Mouse (Mus musculus) hindbrain, embryonic 15.5 days (tissue): ENCODE data around the gene Olfr558. TPM values are rescaled to one million over a fixed set of nuclear protein-coding genes. Genes with fewer than 3 reads are reported as not detected.

Experiments used
- ATAC-seq: fragments of 200-750 bp; cut with Nextera tagmentation; 2 replicates; pipeline ENCODE4 v1.8.0; 2017; ENCODE audit warnings: low read depth, moderate number of reproducible peaks, moderate TSS enrichment; ENCODE audit not compliant: low FRiP score
- H3K27ac ChIP-seq: fragments of 300-500 bp; sonication (generic); replicated peaks from 2 replicates; pipeline ENCODE4 v1.5.1; 2015; ENCODE audit warnings: mild to moderate bottlenecking, inconsistent platforms
- H3K27me3 ChIP-seq: fragments of 300-500 bp; sonication (generic); 2 replicates; pipeline ENCODE4 v1.6.1; 2015; ENCODE audit warnings: control low read depth, inconsistent platforms
- H3K36me3 ChIP-seq: fragments of 300-500 bp; sonication (generic); 2 replicates; pipeline ENCODE4 v1.6.1; 2015; ENCODE audit warnings: control low read depth, inconsistent platforms
- H3K4me1 ChIP-seq: fragments of 300-500 bp; sonication (generic); replicated peaks from 2 replicates; pipeline ENCODE4 v1.6.1; 2015; ENCODE audit warnings: control low read depth, inconsistent platforms
- H3K4me2 ChIP-seq: fragments of 300-500 bp; sonication (generic); 2 replicates; pipeline ENCODE4 v1.6.1; 2015; ENCODE audit warnings: moderate library complexity, mild to moderate bottlenecking, inconsistent platforms
- H3K4me3 ChIP-seq: fragments of 300-500 bp; sonication (generic); 2 replicates; pipeline ENCODE4 v1.5.1; 2015; ENCODE audit warnings: mild to moderate bottlenecking, inconsistent platforms
- H3K9ac ChIP-seq: fragments of 300-500 bp; sonication (generic); 2 replicates; pipeline ENCODE4 v1.6.1; 2015; ENCODE audit warnings: inconsistent platforms
- H3K9me3 ChIP-seq: fragments of 300-500 bp; sonication (generic); 2 replicates; pipeline ENCODE4 v1.6.1; 2016; ENCODE audit warnings: control low read depth, inconsistent platforms
- whole genome bisulfite sequencing: fragments of 180-500 bp; shearing (Covaris S2); methylation state at CpG from one replicate; pipeline ENCODE4 v1.1.7; 2015; 5-methylcytosine and 5-hydroxymethylcytosine counted together
- polyA plus RNA-seq: library from polyadenylated mRNA; unstranded; fragments of >200 nt; fragmentation: Nextera tagmentation; extraction: Ambion mirVana; gene quantifications from 2 replicates; pipeline ENCODE4 v1.2.1, GENCODE M21; 2015

The Olfr558 gene
- polyA plus RNA-seq: 0.13 and 0.14 TPM in 2 replicates

DNA sequence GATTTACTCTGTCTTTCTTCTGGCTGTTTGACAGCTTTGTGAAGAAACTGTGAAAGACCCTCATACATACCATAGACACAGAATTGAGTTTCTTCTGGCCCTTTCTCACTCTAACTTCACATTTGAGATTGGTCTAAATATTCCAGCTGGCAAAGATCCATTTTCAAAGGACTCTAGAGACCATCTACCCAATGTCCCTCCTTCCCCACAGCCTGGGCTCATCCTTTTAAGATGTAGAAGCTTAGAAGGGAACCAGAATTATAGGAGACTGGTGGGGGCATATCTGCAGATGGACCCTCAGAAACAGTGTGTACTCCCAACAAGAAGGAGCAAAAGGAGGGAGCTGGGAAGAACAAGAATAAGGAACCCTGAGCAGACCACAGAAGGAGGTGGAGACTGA, at the start of gene Olfr558:
Gene Olfr558 (plus strand): TSS at position 301 of the 400 bp plus-strand sequence.
- Histone ChIP-seq H3K9me3 (no peaks in the 10 kb centered on the region), H3K4me3 (no peak within 1 kb of the TSS)

DNA sequence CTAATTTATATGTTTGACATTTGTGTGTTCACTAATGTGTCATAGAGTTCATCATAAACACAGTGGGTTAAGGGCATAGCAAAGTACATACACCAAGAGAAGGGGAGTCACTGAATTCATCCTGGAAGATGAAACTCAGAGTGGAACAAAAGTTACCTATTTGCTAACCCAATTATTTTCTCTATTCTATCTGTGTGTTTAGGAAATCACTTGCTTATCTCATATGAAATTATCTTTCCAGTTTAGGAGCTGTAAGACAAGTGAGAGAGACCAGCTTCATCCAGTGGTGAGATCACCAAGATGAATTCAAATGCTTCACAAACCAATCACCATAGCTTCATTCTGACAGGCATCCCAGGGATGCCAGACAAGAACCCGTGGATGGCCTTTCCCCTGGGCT, 43.5 kb upstream of the Olfr558 start, which contains the start of gene Olfr555:
Gene Olfr555 (plus strand): TSS at position 301 of the 400 bp plus-strand sequence.
- Histone ChIP-seq H3K4me1 (no peaks in the 10 kb centered on the region), H3K27ac (no peak within 1 kb of the TSS), H3K4me3 (no peak within 1 kb of the TSS), H3K36me3 (no peaks in the 10 kb centered on the region), H3K9ac (no peak within 1 kb of the TSS), H3K27me3 (no peaks in the 10 kb centered on the region), H3K4me2 (no peak within 1 kb of the TSS), H3K9me3 (no peaks in the 10 kb centered on the region)
- ATAC-seq: no peak
- 59% methylated on average over 1 of the region's 1 CpGs for WGBS

More for the DNA sequence above, at the start of gene Olfr558:
- Histone ChIP-seq H3K4me1 (no peaks in the 10 kb centered on the region), H3K9ac (no peak within 1 kb of the TSS), H3K4me2 (no peak within 1 kb of the TSS), H3K27me3 (no peaks in the 10 kb centered on the region), H3K36me3 (no peaks in the 10 kb centered on the region), H3K27ac (no peak within 1 kb of the TSS)
- ATAC-seq: no peak

DNA sequence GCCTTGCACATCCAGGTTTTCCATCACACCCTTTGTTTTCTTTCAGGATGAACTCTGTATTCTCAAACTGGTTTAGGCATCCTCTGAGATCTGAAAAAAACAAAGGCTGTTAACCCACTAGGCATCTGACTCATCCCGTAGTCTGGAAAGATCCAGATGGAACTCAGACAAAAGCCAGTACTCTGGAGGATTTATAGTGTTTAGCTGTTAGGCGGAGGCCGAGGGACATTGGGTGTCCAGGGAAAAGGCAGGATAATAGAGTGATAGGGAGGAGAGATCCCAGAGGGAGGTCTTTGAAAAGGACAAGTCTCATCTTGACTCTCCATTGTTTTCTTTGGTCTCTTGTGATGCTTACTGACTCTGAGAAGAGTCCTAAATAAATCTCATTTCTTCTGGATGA, 37.4 kb upstream of the Olfr558 start, which contains the start of gene Olfr556:
Gene Olfr556 (plus strand): TSS at position 301 of the 400 bp plus-strand sequence.
- Histone ChIP-seq H3K4me2 (no peak within 1 kb of the TSS), H3K9me3 (no peaks in the 10 kb centered on the region), H3K27me3 (no peaks in the 10 kb centered on the region), H3K36me3 (no peaks in the 10 kb centered on the region), H3K4me3 (no peak within 1 kb of the TSS), H3K9ac (no peak within 1 kb of the TSS), H3K27ac (no peak within 1 kb of the TSS), H3K4me1 (no peaks in the 10 kb centered on the region)
- WGBS: 45% methylated on average over 3 of the region's 3 CpGs
- no peak for ATAC-seq

DNA sequence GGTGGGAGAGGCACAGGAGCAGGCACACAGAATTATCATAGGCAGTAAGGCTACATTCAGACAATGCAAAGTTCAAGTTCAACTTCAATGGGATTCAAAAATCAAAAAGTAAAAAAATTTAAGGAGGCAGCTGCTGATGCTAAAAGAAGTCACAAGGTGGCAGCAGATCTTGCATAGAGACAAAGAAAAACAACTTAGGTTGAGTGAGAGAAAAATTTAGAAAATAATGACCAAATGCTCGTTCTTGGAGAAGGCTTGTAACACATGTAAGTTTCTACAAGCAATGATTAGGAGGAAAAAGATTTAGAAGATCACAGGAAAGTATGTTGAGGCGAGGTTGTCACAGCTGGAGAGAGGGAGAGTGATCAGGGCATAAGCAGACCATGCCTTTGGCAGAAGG, 36.6 kb upstream of the Olfr558 start:
- ATAC-seq: no peak
- WGBS: 46% methylated on average over 2 of the region's 2 CpGs

DNA sequence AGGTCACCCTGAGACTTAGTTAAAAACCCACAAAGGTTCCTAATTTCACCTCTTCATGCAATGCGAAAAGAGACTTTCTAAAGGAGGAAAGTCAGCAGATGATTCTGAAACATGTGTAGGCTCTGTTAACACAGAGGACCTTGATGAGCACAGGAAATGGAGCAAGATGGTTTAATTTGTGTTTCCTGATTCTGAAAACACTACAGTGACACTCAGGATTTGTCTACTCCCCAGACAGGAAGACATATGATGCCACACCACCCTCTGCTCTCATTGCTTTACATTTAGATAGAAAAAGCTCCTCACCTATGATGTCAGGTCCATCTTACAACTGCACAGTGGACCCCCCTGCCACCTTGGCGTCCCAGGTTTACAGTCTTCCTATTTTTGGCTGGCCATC, 25.8 kb upstream of the Olfr558 start:
- no peak overlapping the region for H3K27ac ChIP-seq
- no peak overlapping the region for H3K4me2 ChIP-seq
- no peak overlapping the region for H3K4me3 ChIP-seq
- H3K27me3 ChIP-seq: no peaks in the 10 kb centered on the region
- H3K9me3 ChIP-seq: no peaks in the 10 kb centered on the region
- H3K36me3 ChIP-seq: no peaks in the 10 kb centered on the region
- H3K9ac ChIP-seq: no peak overlapping the region
- WGBS: 93% methylated on average over 2 of the region's 2 CpGs
- no peaks in the 10 kb centered on the region for H3K4me1 ChIP-seq
- no peak for ATAC-seq

More for the DNA sequence above, 36.6 kb upstream of the Olfr558 start:
- no peaks in the 10 kb centered on the region for H3K36me3 ChIP-seq
- no peaks in the 10 kb centered on the region for H3K4me1 ChIP-seq
- no peaks in the 10 kb centered on the region for H3K9me3 ChIP-seq
- H3K4me2 ChIP-seq: no peak overlapping the region
- H3K4me3 ChIP-seq: no peak overlapping the region
- H3K9ac ChIP-seq: no peak overlapping the region
- H3K27ac ChIP-seq: no peak overlapping the region
- no peaks in the 10 kb centered on the region for H3K27me3 ChIP-seq

DNA sequence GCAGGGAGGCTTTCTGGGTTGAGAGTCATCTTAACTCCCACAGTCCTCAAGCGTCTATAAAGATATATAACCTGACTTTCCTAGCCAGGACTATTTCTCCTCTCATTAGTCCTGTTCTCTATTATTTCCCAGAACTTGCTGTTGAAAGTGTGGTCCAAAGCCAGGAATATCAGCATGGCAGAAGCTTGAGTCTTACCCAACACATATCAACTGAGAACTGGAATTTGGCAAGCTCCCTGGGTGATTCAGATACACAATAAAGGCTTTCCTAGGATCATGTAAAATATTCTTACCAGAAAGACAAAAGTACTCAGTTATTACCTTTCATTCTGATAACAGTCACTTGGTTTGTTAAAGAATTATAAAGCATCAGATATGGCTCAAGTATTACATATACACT, 20.1 kb upstream of the Olfr558 start:
- WGBS: 89% methylated on average over 1 of the region's 1 CpGs
- ATAC-seq: no peak

DNA sequence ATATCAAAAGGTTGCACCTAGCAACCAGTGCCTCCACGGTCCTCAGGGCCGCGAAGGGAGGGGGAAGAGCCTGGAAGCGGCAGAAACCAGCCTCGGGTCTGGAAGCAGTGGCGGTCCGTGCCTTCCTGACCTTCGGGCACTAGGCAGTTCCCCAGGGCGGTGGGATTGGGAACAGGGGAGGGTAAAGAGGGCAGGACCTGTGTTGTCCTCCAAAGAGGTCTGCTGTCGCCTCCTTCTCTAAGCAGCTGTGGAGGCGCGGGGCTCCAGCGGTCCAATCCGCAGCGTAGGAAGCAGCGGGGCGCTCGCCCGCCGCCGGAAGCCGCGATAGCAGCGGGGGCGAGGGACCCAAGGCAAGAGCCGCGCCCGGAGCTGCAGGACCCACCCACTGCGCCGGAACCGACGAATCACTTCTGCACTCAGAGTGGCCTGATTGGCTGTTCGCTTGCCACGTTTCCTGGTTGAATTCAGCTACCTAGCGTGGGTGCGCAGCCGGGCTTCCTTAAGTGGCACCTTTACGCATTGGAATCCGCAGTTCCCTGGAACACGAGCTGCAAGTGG, 15.0 kb upstream of the Olfr558 start, which contains the start of gene Trim68:
Gene Trim68 (minus strand): TSS at position 384 of the 558 bp plus-strand sequence.
- WGBS: under 1% methylated on average over 38 of the region's 40 CpGs
- Histone ChIP-seq H3K9ac (peak within 1 kb of the TSS; percentile 75), H3K27me3 (no peaks in the 10 kb centered on the region), H3K4me3 (peak within 1 kb of the TSS; percentile 69), H3K27ac (peak within 1 kb of the TSS; percentile 76), H3K36me3 (no peaks in the 10 kb centered on the region), H3K9me3 (no peaks in the 10 kb centered on the region), H3K4me1 (no peaks in the 10 kb centered on the region), H3K4me2 (peak within 1 kb of the TSS; percentile 82)
- peak; percentile 100 for ATAC-seq

More for the DNA sequence above, 20.1 kb upstream of the Olfr558 start:
- Histone ChIP-seq H3K9ac (no peak overlapping the region), H3K4me2 (no peak overlapping the region), H3K9me3 (no peaks in the 10 kb centered on the region), H3K4me3 (no peak overlapping the region), H3K4me1 (no peaks in the 10 kb centered on the region), H3K36me3 (no peaks in the 10 kb centered on the region), H3K27ac (no peak overlapping the region), H3K27me3 (no peaks in the 10 kb centered on the region)

DNA sequence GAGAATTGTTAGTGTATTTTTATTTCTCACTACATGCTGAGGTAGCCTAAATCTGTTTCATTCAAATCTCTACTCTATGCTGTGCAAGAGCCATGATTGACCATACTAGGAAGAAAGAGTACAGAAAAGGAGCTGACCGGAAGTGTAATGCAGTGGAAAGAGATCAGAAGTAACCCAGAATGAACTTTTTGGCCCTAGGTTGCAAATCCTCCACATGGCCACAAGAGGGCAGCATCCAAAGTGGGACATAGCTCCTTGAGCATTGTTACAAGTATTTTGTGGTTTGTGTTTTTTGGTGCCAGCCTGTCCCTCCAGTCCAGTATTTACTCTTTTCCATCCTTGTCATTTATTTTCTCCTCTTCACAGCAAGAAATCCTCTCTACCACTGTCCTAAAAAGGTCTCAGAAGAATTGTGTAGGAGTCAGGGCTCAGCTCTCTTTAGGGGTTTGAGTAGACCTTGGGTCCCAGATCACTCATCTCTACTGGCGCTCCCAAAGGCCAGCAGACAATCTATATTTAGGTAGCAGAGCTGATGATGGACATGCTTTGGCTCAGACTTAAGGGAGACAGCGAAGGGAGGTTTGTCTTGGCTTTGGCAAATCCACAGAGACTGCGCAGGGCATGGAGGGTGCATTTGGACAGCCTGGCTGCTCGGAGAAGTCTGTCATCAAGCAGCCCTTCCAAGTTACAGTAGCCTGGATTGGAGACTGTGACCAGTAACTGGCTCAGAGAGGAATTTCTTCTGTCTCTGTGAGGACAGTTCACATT, 6.5 kb upstream of the Olfr558 start, which contains the start of gene Olfr557:
Gene Olfr557 (plus strand): TSS at position 553 of the 768 bp plus-strand sequence.
- H3K9ac ChIP-seq: no peak within 1 kb of the TSS
- no peak within 1 kb of the TSS for H3K27ac ChIP-seq
- no peak within 1 kb of the TSS for H3K4me2 ChIP-seq
- no peaks in the 10 kb centered on the region for H3K9me3 ChIP-seq
- H3K4me3 ChIP-seq: no peak within 1 kb of the TSS
- 81% methylated on average over 5 of the region's 5 CpGs for WGBS
- H3K27me3 ChIP-seq: no peaks in the 10 kb centered on the region
- no peaks in the 10 kb centered on the region for H3K4me1 ChIP-seq
- no peaks in the 10 kb centered on the region for H3K36me3 ChIP-seq
- ATAC-seq: no peak

DNA sequence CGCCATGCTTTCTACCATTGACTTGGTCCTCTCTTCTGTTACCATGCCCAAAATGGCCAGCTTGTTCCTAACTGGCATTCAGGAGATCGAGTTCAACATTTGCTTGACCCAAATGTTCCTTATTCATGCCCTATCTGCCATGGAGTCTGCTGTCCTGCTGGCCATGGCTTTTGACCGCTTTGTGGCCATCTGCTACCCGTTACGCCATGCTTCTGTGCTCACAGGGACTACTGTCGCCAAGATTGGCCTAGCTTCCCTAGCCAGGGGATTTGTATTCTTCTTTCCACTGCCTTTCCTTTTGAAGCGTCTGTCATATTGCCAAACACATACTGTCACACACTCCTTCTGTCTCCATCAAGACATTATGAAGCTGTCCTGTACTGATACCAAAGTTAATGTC, 3.6 kb upstream of the Olfr558 start:
- H3K4me2 ChIP-seq: no peak overlapping the region
- H3K9me3 ChIP-seq: no peaks in the 10 kb centered on the region
- 91% methylated on average over 7 of the region's 7 CpGs for WGBS
- no peak overlapping the region for H3K9ac ChIP-seq
- H3K4me1 ChIP-seq: no peaks in the 10 kb centered on the region
- H3K27me3 ChIP-seq: no peaks in the 10 kb centered on the region
- no peak overlapping the region for H3K4me3 ChIP-seq
- no peaks in the 10 kb centered on the region for H3K36me3 ChIP-seq
- ATAC-seq: no peak
- H3K27ac ChIP-seq: no peak overlapping the region

DNA sequence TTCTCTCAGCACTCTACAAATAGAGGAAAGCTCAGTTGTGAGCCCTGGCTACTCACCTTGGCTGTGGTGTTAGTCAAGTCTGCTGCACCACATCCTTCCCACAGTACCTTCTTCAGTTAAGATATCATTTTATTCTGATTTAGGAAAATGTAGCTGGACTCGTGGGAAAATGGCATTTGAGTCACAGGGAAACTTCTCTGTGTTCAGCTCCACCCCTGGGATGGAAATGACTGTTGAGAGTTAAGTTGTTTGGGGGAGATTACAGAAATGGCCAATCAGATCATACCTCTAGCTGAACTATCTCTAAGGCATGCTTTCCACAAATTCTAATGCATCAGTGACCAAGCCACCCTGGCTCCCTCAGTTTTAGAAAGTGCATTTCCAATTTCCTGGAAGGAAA, 17.0 kb downstream of the Olfr558 start, which contains the start of gene Olfr33:
Gene Olfr33 (minus strand): TSS at position 101 of the 400 bp plus-strand sequence.
- no peak for ATAC-seq
- 43% methylated on average over 1 of the region's 1 CpGs for WGBS
- Histone ChIP-seq H3K4me2 (no peak within 1 kb of the TSS), H3K4me3 (no peak within 1 kb of the TSS), H3K36me3 (no peaks in the 10 kb centered on the region), H3K9me3 (no peaks in the 10 kb centered on the region), H3K4me1 (no peaks in the 10 kb centered on the region), H3K9ac (no peak within 1 kb of the TSS), H3K27ac (no peak within 1 kb of the TSS), H3K27me3 (no peaks in the 10 kb centered on the region)

DNA sequence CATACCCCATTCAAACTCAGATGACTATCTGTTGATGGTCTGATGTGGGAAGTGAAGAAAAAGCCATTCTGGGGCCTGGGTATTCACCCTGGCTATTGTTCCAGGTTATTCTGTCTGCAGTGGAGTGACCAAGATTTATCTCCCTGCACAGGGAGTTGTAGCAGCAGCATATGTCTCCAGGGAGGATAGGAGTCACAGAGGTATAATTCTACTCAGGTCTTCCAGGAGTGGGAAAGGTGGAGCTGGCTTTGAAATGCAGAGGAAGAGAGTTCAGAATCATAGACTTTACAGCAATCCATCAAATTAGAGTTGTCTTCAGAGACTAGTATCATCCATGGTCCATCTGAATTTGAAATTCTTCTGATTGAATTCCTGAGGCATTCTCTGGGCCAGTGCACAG, 25.4 kb downstream of the Olfr558 start, which contains the start of gene Olfr559:
Gene Olfr559 (minus strand): TSS at position 101 of the 400 bp plus-strand sequence.
- no peak within 1 kb of the TSS for H3K27ac ChIP-seq
- H3K36me3 ChIP-seq: no peaks in the 10 kb centered on the region
- H3K9ac ChIP-seq: no peak within 1 kb of the TSS
- H3K9me3 ChIP-seq: no peaks in the 10 kb centered on the region
- no peaks in the 10 kb centered on the region for H3K27me3 ChIP-seq
- H3K4me1 ChIP-seq: no peaks in the 10 kb centered on the region
- no peak for ATAC-seq
- H3K4me3 ChIP-seq: no peak within 1 kb of the TSS
- H3K4me2 ChIP-seq: no peak within 1 kb of the TSS

DNA sequence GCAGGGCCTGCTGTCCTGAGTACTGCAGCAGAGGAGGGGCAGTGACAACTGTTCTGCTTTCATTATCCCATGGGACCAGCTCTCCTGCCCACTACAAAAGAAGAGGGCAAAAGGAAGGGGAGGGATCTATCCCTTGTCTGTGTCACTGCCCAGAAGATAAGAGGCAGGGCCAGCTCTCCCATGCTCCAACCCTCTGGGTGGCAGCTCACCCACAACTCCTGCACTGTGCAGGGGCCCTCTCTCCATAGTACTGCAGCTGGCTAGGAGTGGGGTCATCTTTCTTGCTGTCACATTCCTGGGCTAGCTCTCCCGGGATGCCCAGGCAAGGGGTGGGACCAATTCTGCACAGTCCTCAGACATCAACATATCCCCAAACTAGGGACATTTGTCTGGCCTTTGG, 31.8 kb downstream of the Olfr558 start:
- Histone ChIP-seq H3K36me3 (no peaks in the 10 kb centered on the region), H3K9me3 (no peaks in the 10 kb centered on the region), H3K4me2 (no peak overlapping the region), H3K27ac (no peak overlapping the region), H3K4me1 (no peaks in the 10 kb centered on the region), H3K27me3 (no peaks in the 10 kb centered on the region), H3K4me3 (no peak overlapping the region), H3K9ac (no peak overlapping the region)
- peak; percentile 59; the same call in 1 of the 2 replicates for ATAC-seq
- WGBS: 41% methylated on average over 1 of the region's 1 CpGs
